Mouse (Mus musculus) hindlimb bud, embryonic 11.5 days (tissue): ENCODE measurements around the gene Stkld1.
"Not testable (repeated sequence)": the region's sequence is repeated elsewhere in the genome, so short reads cannot be mapped to it uniquely, and the experiment has no call there.

Source experiments
- DNase-seq: peaks from one replicate; pipeline ENCODE4 v3.0.0-alpha.2; 2012; ENCODE audit warnings: low read depth, low spot score; ENCODE audit errors: extremely low spot score

Stkld1 gene

DNA sequence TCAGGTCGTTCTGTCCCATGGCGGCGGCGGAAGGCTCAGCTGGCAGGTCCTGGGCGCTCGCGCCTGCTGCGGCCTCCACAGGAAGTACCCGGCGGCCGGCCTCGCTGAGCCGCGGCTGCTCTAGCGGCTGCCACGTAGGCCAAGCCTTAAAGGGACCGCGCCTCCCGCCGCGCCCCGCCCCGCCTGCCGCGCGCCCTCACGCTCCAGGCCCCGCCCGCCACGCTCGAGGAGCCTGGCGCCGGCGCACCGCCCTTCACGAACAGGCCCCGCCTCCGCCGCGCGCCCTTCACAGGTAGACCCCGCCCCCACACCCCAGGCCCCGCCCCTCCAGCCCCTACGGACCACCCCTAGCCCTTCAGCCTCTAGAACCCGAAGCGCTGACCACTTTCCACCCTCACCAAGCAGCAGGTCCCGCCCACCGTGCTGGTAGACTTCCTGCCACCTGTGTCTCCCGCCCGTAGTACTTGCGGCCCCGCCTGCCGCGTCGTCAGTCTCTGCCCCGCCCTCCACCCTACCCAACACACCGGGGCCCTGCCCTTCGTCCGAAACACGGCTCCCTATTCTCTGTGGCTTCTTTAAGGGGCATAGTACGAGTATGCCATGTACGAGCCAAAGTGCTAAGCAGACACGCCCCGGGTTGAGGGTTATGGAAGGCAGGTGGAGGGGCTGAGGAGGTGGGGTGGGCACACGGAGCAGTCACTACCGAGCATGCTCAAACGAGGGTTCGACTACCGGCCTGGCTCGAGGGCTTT is at the start of gene Stkld1, which contains the start of gene Surf4:
Gene Stkld1 (plus strand): TSS at position 744 of the 752 bp plus-strand sequence.
Gene Surf4 (minus strand): TSS at position 625 of the 752 bp plus-strand sequence.
- no peak for DNase-seq

DNA sequence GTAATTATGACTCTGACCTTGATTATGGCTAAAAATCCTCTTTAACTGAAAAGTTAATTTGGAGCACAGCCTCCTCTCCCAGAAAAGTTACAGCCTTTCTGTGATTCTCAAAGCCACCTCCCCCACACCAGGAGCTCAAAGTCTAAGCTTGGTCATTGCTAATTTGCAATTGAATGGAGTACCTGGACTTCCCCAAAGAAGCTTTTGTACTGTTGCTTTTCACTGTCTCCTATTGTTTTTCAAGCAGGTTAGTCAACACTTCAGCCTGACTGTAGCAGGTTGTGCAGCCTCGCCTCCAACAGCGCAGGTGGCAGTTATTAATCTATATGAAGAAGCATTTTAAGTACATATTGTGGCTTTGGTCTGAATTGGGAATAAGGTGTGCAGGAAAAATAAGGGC is 48.3 kb upstream of the Stkld1 start:
- DNase-seq, result not testable (repeated sequence)

DNA sequence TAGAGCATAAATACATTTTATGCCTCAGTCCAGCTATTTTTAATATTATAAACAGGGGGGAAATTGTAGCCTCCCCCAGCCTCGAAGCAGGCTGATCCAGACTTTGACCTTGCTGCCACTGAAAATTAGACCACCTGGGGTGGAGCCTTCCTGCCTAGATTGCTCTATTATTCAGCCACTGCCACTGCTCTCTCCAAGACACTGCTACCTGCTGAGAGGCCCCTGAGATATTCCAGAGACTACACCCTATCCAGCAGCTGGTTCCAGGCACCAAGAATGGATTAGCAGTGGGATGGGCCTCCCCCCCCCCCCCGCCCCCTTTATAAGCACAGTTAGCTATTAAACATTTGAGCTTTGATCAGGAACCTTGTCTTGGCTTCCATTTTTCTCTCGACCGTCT is 47.7 kb upstream of the Stkld1 start:
- DNase-seq, result not testable (repeated sequence)

DNA sequence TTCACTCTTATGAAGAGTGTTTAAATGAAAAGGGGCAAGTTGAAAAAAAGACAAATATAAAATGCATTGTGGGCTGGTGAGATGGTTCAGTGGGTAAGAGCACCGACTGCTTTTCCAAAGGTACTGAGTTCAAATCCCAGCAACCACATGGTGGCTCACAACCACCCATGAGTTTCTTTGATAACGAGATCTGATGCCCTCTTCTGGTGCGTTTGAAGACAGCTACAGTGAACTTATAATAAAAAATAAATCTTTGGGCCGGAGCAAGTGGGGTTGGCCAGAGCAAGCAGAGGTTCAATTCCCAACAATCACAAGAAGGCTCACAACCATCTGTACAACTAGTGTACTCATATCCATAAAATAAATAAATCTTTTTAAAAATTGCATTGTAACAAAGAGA is 37.9 kb upstream of the Stkld1 start:
- DNase-seq, result no peak

DNA sequence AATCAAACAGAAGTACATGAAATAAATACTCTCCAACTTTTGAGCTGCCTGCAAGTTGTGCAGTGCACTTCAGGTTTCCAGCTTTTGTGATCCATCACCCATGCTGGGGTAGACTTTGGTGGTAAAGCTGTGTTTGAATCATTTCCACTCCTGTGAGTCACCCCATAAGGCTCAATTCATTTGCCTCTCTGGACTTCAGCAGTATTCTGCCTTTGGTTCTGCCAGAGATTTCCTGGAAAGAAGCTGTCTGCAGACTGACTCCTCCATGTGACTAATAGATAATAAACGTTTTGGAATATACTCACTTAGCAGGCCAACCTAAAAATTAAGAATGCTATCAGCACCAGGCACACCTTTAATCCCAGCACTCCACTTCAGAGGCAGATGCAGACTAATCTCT is 33.1 kb upstream of the Stkld1 start:
- DNase-seq, result no peak

DNA sequence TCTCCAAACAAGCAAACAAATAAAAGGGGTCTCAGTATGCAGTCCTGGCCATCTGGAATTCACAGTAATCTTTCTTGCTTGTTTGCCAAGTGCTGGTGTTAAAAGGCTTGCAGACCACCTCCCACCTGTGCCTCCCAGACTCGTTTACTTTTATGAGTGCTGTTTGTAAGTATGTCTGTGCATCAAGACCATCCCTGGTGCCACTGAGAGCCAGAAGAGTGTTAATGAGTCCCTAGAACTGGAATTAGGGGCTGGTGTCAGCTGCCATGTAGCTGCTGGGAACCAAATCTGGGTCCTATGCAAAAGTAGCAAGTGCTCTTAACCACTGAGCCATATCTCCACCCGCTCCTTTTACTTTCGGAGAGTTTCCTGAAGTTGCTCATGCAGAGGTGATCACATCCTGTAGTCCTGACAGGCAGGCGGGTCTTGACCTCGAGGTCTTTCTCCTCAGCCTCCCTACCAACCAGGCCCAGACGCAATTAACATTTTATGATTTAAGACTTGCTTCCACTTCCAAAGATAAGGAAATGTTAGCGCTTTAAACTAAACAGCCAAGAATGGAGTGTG is 31.9 kb upstream of the Stkld1 start:
- no peak for DNase-seq

DNA sequence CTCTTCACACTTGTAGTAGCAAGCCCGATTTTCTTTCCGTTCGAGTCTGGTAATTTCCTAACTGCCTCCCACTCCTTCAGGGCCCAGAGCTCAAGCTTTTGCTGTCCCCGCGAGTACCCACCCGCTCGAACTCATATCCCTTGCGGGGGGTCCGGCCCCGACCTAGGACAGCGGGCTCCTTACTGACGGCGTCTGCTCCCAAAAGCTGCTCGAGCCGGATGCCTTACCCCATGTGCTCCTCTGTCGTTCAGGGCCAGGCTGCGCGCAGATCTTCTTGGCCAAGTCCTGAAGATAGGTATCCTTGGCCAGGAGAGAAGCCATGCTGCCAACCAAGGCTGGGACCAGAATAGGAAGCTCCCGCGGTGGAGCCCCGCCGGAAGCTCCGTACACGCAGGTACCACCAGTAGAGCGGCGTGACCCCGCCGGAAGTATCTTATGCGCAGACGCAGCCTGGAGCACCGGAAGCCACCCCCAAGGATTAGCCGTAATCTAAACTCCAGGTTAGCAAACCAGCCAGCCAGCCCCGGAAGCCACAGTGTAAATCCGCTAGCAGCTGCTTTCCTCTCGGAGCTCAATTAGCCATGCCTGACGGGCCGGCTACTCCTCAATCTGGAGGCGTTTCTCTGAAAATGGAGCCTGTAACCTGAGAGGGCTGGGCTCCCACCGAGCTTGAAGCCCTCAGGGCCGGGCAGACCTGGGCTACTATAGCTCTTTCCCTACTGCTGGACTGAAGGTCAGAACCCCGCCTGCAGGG is 31.2 kb upstream of the Stkld1 start, which contains the start of gene Surf6:
Gene Surf6 (minus strand): TSS at position 413 of the 754 bp plus-strand sequence.
- peak; percentile 86 for DNase-seq

DNA sequence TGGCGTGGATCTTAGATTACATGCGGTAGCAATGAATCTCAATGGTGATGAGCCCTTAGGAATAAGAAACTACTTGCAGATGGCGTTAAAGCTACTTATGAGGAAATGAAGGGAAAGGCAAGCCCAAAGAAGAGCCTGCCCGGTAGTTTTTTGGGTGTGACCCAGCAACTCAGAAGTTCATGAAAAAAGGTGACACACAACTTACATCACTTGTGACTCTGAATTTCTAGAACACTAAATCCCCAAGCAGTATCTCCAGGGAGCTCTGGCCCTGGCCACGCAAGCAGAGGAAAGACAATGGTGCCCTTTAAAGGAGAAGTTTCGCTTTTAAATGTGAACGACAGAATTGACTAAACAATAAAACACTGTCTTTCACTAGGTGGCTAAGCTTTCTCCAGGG is 30.5 kb upstream of the Stkld1 start:
- DNase-seq, result no peak

DNA sequence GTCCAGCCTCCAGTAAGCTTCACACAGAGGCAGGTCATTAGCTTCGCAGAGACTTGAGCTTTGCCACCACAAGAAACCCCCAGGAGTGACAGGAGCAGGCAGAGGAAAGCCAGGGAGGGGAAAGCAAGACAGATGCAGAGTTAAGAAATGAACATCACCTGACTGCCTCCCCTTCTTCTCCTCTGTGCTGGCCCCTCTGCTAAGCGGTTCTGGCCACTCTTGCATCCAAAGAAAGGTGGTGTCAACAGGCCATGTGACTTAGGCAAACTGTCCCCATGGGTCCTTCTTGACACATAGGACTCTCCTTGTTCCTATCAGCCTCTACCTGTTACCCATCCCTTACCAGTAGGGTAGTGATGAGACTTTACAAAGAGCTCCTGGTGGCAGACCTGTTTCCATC is 27.9 kb upstream of the Stkld1 start:
- DNase-seq, result no peak

DNA sequence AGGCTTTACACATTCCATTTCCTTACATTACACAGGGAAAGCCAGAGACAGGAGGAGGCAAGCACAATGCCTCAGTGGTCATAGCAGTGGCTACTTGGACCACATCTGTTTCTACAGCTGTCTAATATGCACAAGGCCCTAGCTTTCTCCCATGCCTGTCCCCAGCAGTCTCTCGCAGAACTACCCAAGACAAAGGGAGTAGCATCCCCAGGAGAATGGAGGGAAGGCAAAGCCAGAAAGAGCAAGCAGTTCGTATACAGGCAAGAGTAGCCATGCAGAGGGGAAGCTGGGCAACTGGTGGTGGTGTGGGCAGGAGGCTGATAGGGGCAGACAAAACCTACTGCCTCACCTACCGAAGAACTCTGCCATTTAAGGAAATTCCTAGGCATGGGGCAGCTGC is 27.4 kb upstream of the Stkld1 start:
- no peak for DNase-seq

DNA sequence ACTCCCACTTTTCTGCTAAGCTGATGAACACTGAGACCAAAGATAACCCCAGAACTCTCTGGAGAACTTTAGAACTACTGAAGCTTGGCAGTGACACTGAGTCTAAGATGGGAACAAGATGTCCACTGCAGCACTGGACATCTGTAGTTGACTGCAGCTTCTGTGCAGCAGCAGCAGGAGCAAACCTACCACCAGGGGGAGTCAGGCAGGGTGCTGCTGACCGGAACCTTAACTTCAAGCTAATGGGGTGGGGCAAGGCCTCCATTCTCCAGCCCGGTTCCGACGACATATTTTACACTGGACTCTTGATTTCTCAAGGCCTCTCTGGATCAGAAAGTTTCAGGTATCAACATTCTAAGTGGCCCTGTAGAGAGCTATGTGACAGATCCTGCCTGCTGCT is 26.7 kb upstream of the Stkld1 start:
- DNase-seq, result no peak

DNA sequence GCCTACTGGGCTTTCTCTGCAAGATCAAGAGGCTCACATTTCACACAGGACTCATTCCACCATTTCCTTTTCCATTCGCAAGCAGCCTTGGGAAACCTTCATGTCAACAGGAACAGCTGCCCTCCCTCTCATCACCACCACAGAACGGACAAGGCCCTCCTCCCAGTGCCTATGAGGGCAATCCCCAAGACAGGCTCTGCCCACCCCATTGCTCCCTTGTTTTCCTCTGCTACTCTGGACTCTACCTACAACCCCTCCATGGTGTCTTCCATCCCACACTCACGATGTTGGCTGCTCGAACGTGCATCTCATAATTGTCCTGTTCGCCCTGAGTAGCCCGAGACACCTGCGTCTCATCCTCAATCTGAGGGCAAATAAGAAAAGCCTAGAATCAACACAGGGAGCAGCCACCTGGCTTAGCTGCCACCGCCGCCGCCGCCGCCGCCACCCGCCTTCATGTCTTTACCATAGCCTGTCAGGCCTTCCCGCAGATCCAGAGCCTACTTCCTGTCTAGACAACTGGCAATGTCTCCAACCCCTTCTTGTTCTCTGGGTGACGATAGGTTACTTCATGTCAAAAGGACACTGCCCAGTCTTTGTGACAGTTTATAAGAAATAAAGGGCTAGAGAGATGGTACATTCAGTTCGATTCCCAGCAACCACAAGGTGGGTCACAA is 25.0 kb upstream of the Stkld1 start:
- no peak for DNase-seq

DNA sequence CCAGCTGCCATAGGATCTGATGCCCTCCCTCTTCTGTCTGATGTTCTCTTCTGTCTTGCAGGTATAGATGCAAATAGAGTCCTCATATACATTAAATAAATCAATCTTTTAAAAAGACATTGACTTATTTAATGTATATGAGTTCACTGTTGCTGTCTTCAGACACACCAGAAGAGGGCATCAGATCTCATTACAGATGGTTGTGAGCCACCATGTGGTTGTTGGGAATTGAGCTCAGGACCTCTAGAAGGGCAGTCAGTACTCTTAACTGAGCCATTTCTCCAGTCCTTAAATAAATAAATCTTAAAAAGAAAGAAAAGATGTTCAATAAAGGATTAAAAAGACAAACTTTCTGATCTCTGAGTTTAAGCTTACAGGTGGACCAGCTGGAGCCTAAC is 24.5 kb upstream of the Stkld1 start:
- DNase-seq, result no peak

DNA sequence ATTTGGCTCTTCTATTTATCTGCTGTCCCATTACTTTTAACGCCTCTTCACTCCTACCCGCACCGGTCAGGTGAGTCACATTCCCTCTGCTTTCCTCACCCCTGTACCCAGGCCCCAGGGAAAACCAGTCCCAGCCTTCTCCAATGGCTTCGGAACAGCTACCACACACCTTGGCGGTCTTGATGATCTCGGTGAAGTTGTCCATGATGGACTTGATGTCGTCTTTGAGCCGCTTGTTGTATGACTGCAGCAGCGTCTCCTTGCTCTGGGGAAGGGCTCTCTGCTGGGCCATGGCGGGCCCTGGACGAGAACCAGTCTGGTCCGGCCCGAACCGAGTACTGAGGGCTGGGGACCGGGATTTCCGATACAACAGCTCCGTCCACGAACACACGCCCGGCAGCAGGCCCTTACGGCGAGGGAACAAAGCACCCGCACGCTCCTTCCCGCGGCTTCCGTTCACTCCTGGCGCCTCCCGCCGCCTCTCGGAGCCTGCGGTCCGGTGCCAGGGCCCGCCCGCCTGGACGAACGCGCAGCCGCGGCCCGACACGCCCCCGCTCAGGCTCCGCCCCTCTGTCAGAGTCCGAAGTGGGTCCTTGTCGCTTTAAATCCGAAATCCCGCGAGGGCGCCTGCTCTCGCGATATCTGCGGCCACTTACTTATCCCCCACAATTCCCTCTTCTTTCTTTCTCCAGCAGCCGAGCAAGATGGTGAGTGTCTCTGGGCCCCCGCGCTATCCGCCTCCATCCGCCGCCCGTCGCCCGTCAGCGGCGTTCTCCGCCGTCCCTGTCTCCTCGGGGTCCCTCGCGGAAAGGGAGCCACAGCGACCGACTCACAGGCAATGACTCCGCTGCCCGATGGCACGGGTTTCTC is 23.5 kb upstream of the Stkld1 start, which contains the start of the genes Med22 and Rpl7a:
Gene Med22 (minus strand): TSS at position 554 of the 870 bp plus-strand sequence.
Gene Rpl7a (plus strand): TSS at position 641 of the 870 bp plus-strand sequence.
- DNase-seq, result peak; percentile 98

DNA sequence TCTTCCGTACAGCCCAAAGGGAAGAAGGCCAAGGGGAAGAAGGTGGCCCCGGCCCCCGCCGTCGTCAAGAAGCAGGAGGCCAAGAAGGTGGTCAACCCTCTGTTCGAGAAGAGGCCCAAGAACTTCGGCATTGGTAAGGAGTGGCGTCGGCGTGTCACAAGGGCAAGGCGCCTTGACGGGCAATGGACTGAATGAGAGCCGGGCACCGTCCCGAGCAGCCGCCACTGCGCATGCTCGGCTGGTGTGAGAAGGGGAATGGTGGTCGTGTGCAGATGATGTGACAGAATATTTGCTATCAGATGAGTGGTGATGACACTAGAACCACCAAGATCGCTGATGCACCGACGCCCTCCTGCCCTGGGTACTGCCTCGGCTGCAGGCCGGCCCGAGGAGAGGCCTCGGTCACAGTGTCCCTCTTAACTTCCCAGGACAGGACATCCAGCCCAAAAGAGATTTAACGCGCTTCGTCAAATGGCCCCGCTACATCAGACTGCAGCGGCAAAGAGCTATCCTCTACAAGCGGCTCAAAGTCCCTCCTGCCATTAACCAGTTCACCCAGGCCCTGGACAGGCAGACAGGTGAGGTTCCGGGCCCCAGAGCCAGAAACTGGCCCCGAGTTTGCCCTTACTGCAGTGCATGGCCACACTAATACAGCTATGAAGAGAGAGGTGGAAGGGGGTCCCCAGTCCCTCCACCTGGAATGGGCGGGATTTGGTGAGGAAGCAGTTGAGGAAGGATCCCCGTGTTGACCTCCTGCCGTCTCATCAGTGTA is 22.7 kb upstream of the Stkld1 start:
- no peak for DNase-seq

DNA sequence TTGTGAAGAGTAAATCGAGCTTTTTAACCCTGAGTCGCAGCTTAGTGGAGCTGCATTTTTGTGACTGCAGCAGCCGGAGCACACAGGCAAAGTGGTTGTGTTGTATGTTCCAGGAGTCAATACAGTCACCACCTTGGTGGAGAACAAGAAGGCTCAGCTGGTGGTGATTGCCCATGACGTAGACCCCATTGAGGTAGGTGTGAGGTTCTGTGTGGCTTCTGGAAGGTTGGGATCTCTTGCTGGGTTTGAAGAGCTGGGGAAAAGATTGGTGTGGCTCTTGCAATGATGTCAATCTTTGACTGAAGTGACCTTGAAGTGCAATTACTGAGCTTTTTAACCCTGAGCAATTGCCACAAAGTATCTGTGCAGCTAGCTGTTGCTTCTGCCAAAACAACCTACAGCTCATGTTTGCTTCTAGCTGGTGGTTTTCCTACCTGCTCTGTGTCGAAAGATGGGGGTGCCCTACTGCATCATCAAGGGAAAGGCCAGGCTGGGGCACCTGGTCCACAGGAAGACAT is 21.5 kb upstream of the Stkld1 start:
- no peak for DNase-seq

DNA sequence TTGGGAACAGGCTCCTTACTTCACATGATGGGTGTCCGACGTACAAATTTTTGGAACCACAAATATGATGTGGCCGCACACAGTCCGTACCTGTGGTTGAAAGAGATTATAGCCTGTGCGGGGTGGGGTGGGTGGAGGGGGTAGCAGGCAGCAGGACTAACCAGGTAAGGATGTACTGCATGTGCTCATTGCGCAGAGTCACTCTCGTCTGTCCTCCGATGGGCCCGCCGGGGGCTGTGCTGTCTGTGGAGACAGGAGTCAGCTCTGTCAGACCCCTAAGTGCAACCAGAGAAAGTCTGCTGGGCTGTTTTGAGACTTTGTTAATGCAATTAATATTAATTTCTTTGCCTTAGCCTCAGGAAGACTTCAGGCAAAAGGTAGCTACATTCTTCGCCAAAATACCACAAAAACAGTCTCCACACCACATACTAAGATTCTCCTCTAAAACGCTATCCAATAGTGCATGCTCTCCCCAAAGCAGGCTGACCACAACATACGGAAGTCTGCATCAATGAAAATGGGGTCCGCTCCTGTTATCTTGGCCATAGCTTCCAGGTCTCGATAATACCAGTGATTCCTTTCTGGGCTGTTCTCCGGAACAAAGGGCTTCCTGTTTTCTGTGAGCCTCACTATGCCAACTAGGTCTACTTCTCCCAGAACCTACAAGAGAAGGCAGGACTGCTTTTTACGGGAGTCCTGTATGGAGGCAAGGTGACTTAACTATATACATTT is 20.3 kb upstream of the Stkld1 start:
- DNase-seq, result no peak

DNA sequence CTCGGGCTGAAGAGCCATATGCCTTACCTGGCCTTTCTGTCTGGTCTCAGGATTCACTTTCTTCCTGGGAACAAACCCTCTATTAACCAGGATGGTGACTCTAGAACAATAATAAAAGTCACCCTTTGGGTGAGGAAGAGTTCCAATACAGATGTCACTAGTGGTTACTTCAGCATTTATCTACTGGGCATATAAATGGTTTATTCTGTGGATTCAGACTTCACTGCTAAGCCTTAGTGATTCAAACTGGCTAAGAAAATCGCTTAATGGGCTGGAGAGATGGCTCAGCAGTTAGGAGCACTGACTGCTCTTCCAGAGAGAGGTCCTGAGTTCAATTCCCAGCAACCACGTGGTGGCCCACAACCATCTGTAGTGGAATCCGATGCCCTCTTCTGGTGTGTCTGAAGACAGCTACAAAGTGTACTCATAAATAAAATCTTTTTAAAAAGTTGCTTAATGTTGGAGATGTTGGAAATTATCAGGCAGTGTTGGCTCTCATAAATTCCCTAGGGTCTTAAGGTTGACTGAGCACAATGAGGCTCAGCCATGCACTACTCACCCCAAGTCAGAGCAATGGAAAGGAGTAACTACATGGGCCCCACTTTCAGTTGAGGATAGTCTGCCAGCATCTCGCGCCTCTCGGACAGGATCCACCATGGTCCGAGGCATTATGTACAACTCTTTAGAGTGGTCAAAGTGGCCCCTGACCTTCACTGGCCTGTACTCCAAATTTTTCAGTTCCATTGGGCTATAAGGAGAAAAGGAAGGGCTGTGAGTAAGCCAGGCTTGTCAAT is 19.5 kb upstream of the Stkld1 start:
- DNase-seq, result no peak
